Mouse (Mus musculus) forebrain, embryonic 11.5 days (tissue): ENCODE data around the gene Mtch2. TPM values are rescaled to one million over a fixed set of nuclear protein-coding genes. Genes with fewer than 3 reads are reported as not detected.

Experiments
- ATAC-seq: fragments of 200-750 bp; cut with Nextera tagmentation; replicated peaks from 2 replicates; pipeline ENCODE4 v1.8.0; 2017; ENCODE audit warnings: moderate TSS enrichment; ENCODE audit not compliant: low FRiP score
- DNase-seq: peaks from one replicate; pipeline ENCODE4 v3.0.0-alpha.2; 2017; ENCODE audit warnings: low spot score
- H3K27ac ChIP-seq: fragments of 300-500 bp; sonication (generic); 2 replicates; pipeline ENCODE4 v1.5.1; 2014; ENCODE audit warnings: low read depth, low read length
- H3K27me3 ChIP-seq: fragments of 300-500 bp; sonication (generic); 2 replicates; pipeline ENCODE4 v1.6.1; 2014; ENCODE audit warnings: mild to moderate bottlenecking, low read length, mixed read lengths; ENCODE audit not compliant: control insufficient read depth, insufficient read depth
- H3K36me3 ChIP-seq: fragments of 300-500 bp; sonication (generic); 2 replicates; pipeline ENCODE4 v1.6.1; 2014; ENCODE audit warnings: mild to moderate bottlenecking, low read length, moderate library complexity, mixed read lengths; ENCODE audit not compliant: control insufficient read depth, insufficient read depth
- H3K4me1 ChIP-seq: fragments of 300-500 bp; sonication (generic); replicated peaks from 2 replicates; pipeline ENCODE4 v1.6.1; 2014; ENCODE audit warnings: low read length, mixed read lengths; ENCODE audit not compliant: control insufficient read depth, insufficient read depth
- H3K4me2 ChIP-seq: fragments of 300-500 bp; sonication (generic); 2 replicates; pipeline ENCODE4 v1.6.1; 2014; ENCODE audit warnings: low read depth, mild to moderate bottlenecking, low read length, moderate library complexity, mixed read lengths; ENCODE audit not compliant: severe bottlenecking
- H3K4me3 ChIP-seq: fragments of 300-500 bp; sonication (generic); 2 replicates; pipeline ENCODE4 v1.5.1; 2014; ENCODE audit warnings: low read depth, low read length
- H3K9ac ChIP-seq: fragments of 300-500 bp; sonication (generic); 2 replicates; pipeline ENCODE4 v1.6.1; 2014; ENCODE audit warnings: low read length
- H3K9me3 ChIP-seq: fragments of 300-500 bp; sonication (generic); 2 replicates; pipeline ENCODE4 v1.6.1; 2016; ENCODE audit warnings: low read length, mixed read lengths; ENCODE audit not compliant: control insufficient read depth
- WGBS: fragments of 180-500 bp; shearing (Covaris S2); extraction: QIAGEN DNeasy Blood & Tissue Kit; methylation state at CpG from one replicate; pipeline ENCODE4 v1.1.7; 2014; 5-methylcytosine and 5-hydroxymethylcytosine counted together
- polyA plus RNA-seq: library from polyadenylated mRNA; unstranded; fragments of >200 nt; fragmentation: Nextera tagmentation; extraction: Ambion mirVana; gene quantifications from 2 replicates; pipeline ENCODE4 v1.2.1, GENCODE M21; 2014

Gene Mtch2
- polyA plus RNA-seq, 1 experiment from 2014 or later, result 247 TPM

- Histone ChIP-seq H3K4me1 (peaks cover 13% of the 10 kb centered on the region), H3K36me3 (no peaks in the 10 kb centered on the region; the same call in 1 of the 2 replicates), H3K27ac (no peak overlapping the region), H3K9me3 (no peaks in the 10 kb centered on the region), H3K4me2 (no peak overlapping the region), H3K9ac (no peak overlapping the region), H3K27me3 (no peaks in the 10 kb centered on the region), H3K4me3 (no peak overlapping the region)
- WGBS, result 94% methylated on average over 2 of the region's 2 CpGs
- DNase-seq, result no peak
- ATAC-seq, result no peak
These were observed 59.8 kb downstream of the Mtch2 start for GRCm38 (mm10) chr2:90906721-90907120.

GRCm38 (mm10) chr2:90910861-90911260 is 63.9 kb downstream of the Mtch2 start:
- H3K4me3 ChIP-seq, result no peak overlapping the region
- no peak overlapping the region for H3K27ac ChIP-seq
- no peaks in the 10 kb centered on the region for H3K9me3 ChIP-seq
- 0 out of 2 replicates have a peak, but pooled peaks cover 4% of the 10 kb centered on the region for H3K4me1 ChIP-seq
- H3K27me3 ChIP-seq, result no peaks in the 10 kb centered on the region
- no peak for DNase-seq
- no peaks in the 10 kb centered on the region; the same call in 1 of the 2 replicates for H3K36me3 ChIP-seq
- H3K4me2 ChIP-seq, result no peak overlapping the region
- WGBS, result 91% methylated on average over 1 of the region's 1 CpGs
- H3K9ac ChIP-seq, result no peak overlapping the region
- no peak for ATAC-seq

- H3K9me3 ChIP-seq, result no peaks in the 10 kb centered on the region
- H3K4me1 ChIP-seq, result 0 out of 2 replicates have a peak, but pooled peaks cover 1% of the 10 kb centered on the region
- H3K4me2 ChIP-seq, result no peak overlapping the region
- H3K27me3 ChIP-seq, result no peaks in the 10 kb centered on the region
- 90% methylated on average over 1 of the region's 1 CpGs for WGBS
- ATAC-seq (no peak), DNase-seq (no peak)
- no peak overlapping the region for H3K9ac ChIP-seq
- H3K36me3 ChIP-seq, result no peaks in the 10 kb centered on the region; the same call in 1 of the 2 replicates
- H3K27ac ChIP-seq, result no peak overlapping the region
- no peak overlapping the region for H3K4me3 ChIP-seq
These were observed 64.7 kb downstream of the Mtch2 start for GRCm38 (mm10) chr2:90911668-90912067.

- Histone ChIP-seq H3K4me3 (no peak overlapping the region), H3K4me1 (peaks cover 2% of the 10 kb centered on the region; the same call in 1 of the 2 replicates), H3K4me2 (no peak overlapping the region), H3K27me3 (no peaks in the 10 kb centered on the region), H3K9me3 (no peaks in the 10 kb centered on the region), H3K36me3 (no peaks in the 10 kb centered on the region; the same call in 1 of the 2 replicates), H3K27ac (no peak overlapping the region), H3K9ac (no peak overlapping the region)
- ATAC-seq (no peak), DNase-seq (no peak)
- 87% methylated on average over 2 of the region's 2 CpGs for WGBS
These were observed 66.7 kb downstream of the Mtch2 start for GRCm38 (mm10) chr2:90913671-90914070.

GRCm38 (mm10) chr2:90915516-90915915 is 68.6 kb downstream of the Mtch2 start:
- no peak overlapping the region for H3K9ac ChIP-seq
- 88% methylated on average over 1 of the region's 1 CpGs for WGBS
- H3K27ac ChIP-seq, result no peak overlapping the region
- DNase-seq (no peak), ATAC-seq (no peak)
- H3K36me3 ChIP-seq, result no peaks in the 10 kb centered on the region; the same call in 1 of the 2 replicates
- H3K4me1 ChIP-seq, result peaks cover 2% of the 10 kb centered on the region; the same call in 1 of the 2 replicates
- H3K4me3 ChIP-seq, result no peak overlapping the region
- no peak overlapping the region for H3K4me2 ChIP-seq
- no peaks in the 10 kb centered on the region for H3K27me3 ChIP-seq
- no peaks in the 10 kb centered on the region for H3K9me3 ChIP-seq

Other genes with a start within 250 kb of the Mtch2 start
- 57.6 and 64.1 TPM in 2 replicates for gene Nup160, start 169.9 kb upstream of the Mtch2 start, polyA plus RNA-seq
- 137 and 146 TPM in 2 replicates for gene Fnbp4, start 101.8 kb upstream of the Mtch2 start, polyA plus RNA-seq
- 0.89 and 0.96 TPM in 2 replicates for gene Agbl2, start 64.4 kb upstream of the Mtch2 start, polyA plus RNA-seq
- 11.3 and 15.6 TPM in 2 replicates for gene C1qtnf4, start 38.7 kb downstream of the Mtch2 start, polyA plus RNA-seq
- gene Kbtbd4, start 57.6 kb downstream of the Mtch2 start, polyA plus RNA-seq, result 48.0 and 56.0 TPM in 2 replicates
- gene Ndufs3, start 57.7 kb downstream of the Mtch2 start, polyA plus RNA-seq, result 190 and 204 TPM in 2 replicates
- 119 TPM in 2 replicates for gene Celf1, start 93.2 kb downstream of the Mtch2 start, polyA plus RNA-seq
- gene Rapsn, start 188.5 kb downstream of the Mtch2 start, polyA plus RNA-seq, result 3.1 and 5.0 TPM in 2 replicates
- 354 and 371 TPM in 2 replicates for gene Psmc3, start 206.9 kb downstream of the Mtch2 start, polyA plus RNA-seq
- 23.3 and 23.6 TPM in 2 replicates for gene Slc39a13, start 223.3 kb downstream of the Mtch2 start, polyA plus RNA-seq
- gene Spi1, start 235.2 kb downstream of the Mtch2 start, polyA plus RNA-seq, result 2.2 and 4.9 TPM in 2 replicates